Mouse (Mus musculus): Measurements from ENCODE around the gene Sucla2.
"Not testable (repeated sequence)": the region's sequence is repeated elsewhere in the genome, so short reads cannot be mapped to it uniquely, and the experiment has no call there.

- not testable (repeated sequence) for TF ChIP-seq CTCF (IDR thresholded peaks at IDR 0.05; ENCODE audit: borderline replicate concordance, insufficient read depth, low read length); POLR2A (IDR thresholded peaks at IDR 0.05; ENCODE audit: low read depth, low read length)
Observed at GRCm38 (mm10) chr14:73614961-73615360, 89.8 kb downstream of the Sucla2 start.
